Mouse (Mus musculus): ENCODE measurements at regions not wholly inside any gene's neighbourhood (a gene's known extent, or its start where the extent isn't known, plus 50 kb on each side); places are given as distances from the start of the nearest gene placed in this dataset.

DNA sequence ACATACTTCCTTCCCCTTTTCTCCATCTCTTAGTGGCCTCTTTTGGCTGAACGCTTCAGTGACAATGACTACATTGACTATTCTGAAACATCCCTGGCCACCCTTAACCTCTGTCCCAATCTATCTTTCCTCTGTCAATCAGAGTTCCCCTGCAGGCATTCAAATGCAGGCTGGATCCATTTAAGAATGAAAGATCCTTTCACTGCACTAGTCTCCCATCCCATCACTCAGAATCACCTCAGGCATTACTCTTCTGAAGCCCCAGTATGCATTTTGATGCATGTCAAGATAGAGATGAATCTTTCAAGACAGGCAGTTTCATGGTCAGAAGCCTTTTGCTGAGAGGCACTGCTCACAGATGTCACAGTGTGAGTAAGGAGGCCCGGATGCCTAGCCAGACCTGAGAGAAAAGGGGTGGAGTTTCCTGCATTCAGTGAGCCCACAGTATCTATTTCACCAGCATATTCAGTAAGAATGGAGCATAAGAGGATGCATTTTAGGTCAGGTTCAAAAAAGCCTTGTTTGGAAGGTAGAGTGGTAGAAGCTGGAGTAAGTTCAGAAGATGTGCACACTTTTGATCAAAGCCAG, 523.0 kb upstream of the Nrsn1 start:
- no peak for ATAC-seq (ENCODE audit: low FRiP score)
- 61% methylated on average over 2 of the region's 2 CpGs for WGBS
- no peak overlapping the region for H3K27ac ChIP-seq

DNA sequence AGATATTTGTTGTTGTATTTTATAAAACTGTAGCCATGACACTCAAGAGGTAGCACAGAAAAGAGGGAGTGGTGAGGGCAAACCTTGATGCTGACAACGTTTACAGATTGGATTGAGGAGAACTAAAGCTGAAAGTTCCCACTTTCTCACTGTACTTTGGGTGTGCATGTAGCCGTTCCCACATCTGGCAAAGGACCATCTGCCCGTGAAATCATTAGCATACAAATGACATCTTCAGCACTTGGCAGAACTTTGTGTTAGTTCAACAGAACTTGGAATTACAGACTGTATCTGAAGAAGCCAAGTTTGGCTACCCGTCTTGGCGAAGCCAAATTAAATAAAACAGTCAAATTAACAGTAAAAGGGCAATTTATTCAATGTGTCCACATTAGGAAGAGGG, 510.9 kb upstream of the Nrsn1 start:
- no peak for ATAC-seq (ENCODE audit: low FRiP score)
- H3K27ac ChIP-seq, result no peak overlapping the region
- H3K4me3 ChIP-seq (replicated peaks), result no peak overlapping the region
- H3K4me1 ChIP-seq, result no peaks in the 10 kb centered on the region
- H3K9me3 ChIP-seq, result no peaks in the 10 kb centered on the region
- H3K36me3 ChIP-seq (replicated peaks), result no peaks in the 10 kb centered on the region
- H3K27me3 ChIP-seq, result no peaks in the 10 kb centered on the region
- H3K9ac ChIP-seq, result no peak overlapping the region
- no peak overlapping the region for H3K4me2 ChIP-seq
- 83% methylated on average over 5 of the region's 5 CpGs for WGBS

More for the DNA sequence above, 523.0 kb upstream of the Nrsn1 start:
- Histone ChIP-seq H3K9me3 (no peaks in the 10 kb centered on the region), H3K9ac (no peak overlapping the region), H3K4me1 (no peaks in the 10 kb centered on the region), H3K36me3 (replicated peaks) (no peaks in the 10 kb centered on the region), H3K4me3 (replicated peaks) (no peak overlapping the region), H3K27me3 (no peaks in the 10 kb centered on the region), H3K4me2 (no peak overlapping the region)

GRCm38 (mm10) chr13:25777706-25778105, 507.4 kb upstream of the Nrsn1 start:
- Histone ChIP-seq H3K4me3 (replicated peaks) (no peak overlapping the region), H3K4me1 (no peaks in the 10 kb centered on the region), H3K36me3 (replicated peaks) (no peaks in the 10 kb centered on the region), H3K9ac (no peak overlapping the region), H3K4me2 (no peak overlapping the region), H3K27me3 (no peaks in the 10 kb centered on the region), H3K27ac (no peak overlapping the region), H3K9me3 (no peaks in the 10 kb centered on the region)
- no peak for ATAC-seq (ENCODE audit: low FRiP score)
- 86% methylated on average over 3 of the region's 3 CpGs for WGBS

- Histone ChIP-seq H3K27me3 (no peaks in the 10 kb centered on the region), H3K9ac (no peak overlapping the region), H3K4me2 (no peak overlapping the region), H3K27ac (no peak overlapping the region), H3K4me1 (no peaks in the 10 kb centered on the region), H3K36me3 (replicated peaks) (no peaks in the 10 kb centered on the region), H3K4me3 (replicated peaks) (no peak overlapping the region), H3K9me3 (no peaks in the 10 kb centered on the region)
- ATAC-seq (ENCODE audit: low FRiP score), result no peak
- WGBS, result 77% methylated on average over 2 of the region's 2 CpGs
Measured at GRCm38 (mm10) chr13:25774586-25775182, 504.4 kb upstream of the Nrsn1 start.

DNA sequence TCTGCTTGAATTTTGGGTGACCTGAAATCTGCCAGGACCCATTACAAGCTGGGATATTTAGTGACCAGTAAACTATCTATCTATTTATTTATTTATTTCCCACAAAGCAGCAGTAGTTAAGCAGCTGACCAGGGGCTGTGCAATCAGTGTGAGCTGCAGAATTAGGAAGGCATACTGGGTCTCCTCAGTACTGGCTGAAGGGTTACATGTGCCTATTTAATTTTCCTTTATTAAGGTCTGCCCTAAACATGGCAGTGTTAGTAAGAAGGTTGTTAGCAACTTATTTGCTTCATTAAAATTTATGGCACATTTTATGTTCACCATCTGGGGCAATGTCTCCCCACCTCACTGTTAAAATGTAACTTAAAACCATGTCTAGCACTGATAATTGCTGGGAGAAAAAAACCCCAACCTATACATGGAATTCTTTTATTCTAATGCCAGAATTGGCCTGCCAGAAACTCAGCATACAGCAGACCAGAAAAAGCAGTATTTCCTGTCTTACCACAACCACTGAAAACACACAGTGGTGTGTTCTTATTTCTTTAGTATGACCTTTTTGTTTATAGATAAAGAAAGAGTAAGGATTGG, 484.3 kb upstream of the Nrsn1 start:
- Histone ChIP-seq H3K27me3 (no peaks in the 10 kb centered on the region), H3K9me3 (no peaks in the 10 kb centered on the region), H3K9ac (no peak overlapping the region), H3K4me3 (replicated peaks) (no peak overlapping the region), H3K36me3 (replicated peaks) (no peaks in the 10 kb centered on the region), H3K4me2 (no peak overlapping the region), H3K27ac (0 out of 2 replicates have a peak overlapping the region, but pooled peaks have one; percentile 42), H3K4me1 (peaks cover 15% of the 10 kb centered on the region)
- ATAC-seq (ENCODE audit: low FRiP score), result peak; percentile 39; the same call in 1 of the 2 replicates

DNA sequence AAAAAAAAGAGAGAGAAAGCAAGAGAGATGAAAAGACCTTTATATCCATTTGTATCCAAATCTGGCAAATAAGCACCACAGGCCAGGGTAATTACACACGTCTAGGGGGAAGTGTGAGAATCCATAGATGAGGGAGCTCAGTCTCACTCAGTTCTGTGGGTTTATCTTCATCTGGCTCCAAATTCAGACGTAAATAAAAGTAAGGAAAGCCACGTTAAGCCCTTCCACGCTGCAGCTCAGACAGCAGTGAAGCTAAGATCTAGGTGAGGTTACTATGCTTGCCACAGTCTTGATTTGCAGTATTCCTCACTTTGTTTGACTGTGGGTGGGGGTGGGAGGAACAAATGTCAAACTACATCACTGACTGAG, 481.1 kb upstream of the Nrsn1 start:
- Histone ChIP-seq H3K27ac (peak overlapping the region; percentile 80), H3K4me2 (no peak overlapping the region)

DNA sequence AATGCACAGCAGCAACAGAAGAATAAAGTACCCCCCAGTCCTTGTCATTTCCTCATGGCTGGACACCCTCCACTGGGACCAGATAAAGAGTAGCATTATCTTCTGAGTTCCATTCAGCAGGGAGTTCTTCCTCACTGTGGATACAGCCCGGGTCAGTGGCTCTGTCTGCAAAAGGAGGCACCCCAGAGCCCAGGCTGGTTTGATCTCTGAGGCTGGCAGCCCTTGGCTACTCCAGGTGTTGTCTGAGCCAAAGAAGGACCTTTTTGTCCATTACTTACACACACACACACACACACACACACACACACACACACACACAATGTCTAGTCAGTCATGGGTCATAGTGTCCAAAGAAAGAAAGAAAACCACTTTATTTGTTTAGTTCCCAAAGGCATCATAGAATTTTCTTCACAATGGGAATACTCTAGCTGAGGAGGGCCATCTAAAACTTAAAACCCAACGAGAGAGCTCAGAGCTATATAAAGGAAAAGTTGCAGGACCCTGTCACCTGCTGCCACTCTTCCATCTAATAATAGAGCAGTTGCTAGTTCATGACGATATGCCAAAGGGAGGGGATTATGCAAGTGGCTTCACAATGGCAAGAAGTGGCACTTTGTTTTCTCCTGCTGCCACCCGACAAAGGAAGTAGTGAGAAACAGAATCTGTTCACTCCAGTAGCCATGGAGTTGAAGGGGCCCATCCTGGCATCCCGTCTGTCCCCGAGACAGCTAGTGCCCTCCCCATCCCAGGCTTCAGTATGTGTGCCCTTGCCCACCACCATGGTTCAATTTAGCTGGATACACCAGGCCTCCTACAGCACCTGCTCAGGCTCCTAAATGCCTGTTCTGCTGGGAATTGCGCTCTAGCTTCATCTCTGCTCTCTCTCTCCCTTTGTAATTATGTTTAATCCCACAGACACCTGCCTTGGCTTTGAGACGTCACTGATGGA, 480.4 kb upstream of the Nrsn1 start:
- WGBS, result 8% methylated on average over 8 of the region's 8 CpGs
- Histone ChIP-seq H3K36me3 (replicated peaks) (no peaks in the 10 kb centered on the region), H3K4me2 (no peak overlapping the region), H3K4me1 (peaks cover 15% of the 10 kb centered on the region), H3K4me3 (replicated peaks) (no peak overlapping the region), H3K27ac (peak overlapping the region; percentile 80), H3K27me3 (no peaks in the 10 kb centered on the region), H3K9ac (no peak overlapping the region), H3K9me3 (no peaks in the 10 kb centered on the region)
- ATAC-seq (ENCODE audit: low FRiP score), result peak; percentile 83

More for the DNA sequence above, 481.1 kb upstream of the Nrsn1 start:
- Histone ChIP-seq H3K4me3 (replicated peaks) (no peak overlapping the region), H3K9ac (no peak overlapping the region), H3K4me1 (peaks cover 15% of the 10 kb centered on the region), H3K27me3 (no peaks in the 10 kb centered on the region), H3K36me3 (replicated peaks) (no peaks in the 10 kb centered on the region), H3K9me3 (no peaks in the 10 kb centered on the region)
- peak; percentile 64 for ATAC-seq (ENCODE audit: low FRiP score)
- WGBS, result 16% methylated on average over 4 of the region's 4 CpGs

DNA sequence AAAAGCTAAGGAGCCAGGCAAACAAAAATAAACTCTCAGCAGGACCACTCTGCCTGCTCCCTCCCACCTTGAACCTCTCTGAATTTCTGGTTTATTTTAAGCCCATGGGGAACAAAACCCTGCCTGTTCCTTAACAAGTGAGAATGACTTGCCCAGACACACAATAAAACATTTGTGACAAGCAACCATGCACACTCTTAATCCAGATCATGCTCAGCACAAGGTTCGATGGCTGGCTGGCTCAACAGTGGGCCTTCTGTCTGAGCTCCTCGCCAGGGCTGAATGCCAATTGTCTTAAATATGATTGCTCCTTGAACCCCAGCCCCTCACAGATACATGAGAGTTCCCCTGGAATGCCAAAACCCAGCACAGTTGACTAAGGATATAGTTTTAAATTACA, 468.3 kb upstream of the Nrsn1 start:
- no peaks in the 10 kb centered on the region for H3K36me3 ChIP-seq (replicated peaks)
- H3K27me3 ChIP-seq, result no peaks in the 10 kb centered on the region
- H3K27ac ChIP-seq, result no peak overlapping the region
- 12% methylated on average over 2 of the region's 2 CpGs for WGBS
- no peaks in the 10 kb centered on the region for H3K9me3 ChIP-seq
- no peak overlapping the region for H3K9ac ChIP-seq
- H3K4me3 ChIP-seq (replicated peaks), result no peak overlapping the region
- H3K4me2 ChIP-seq, result no peak overlapping the region
- H3K4me1 ChIP-seq, result peaks cover 4% of the 10 kb centered on the region; the same call in 1 of the 2 replicates
- ATAC-seq (ENCODE audit: low FRiP score), result peak; percentile 49

DNA sequence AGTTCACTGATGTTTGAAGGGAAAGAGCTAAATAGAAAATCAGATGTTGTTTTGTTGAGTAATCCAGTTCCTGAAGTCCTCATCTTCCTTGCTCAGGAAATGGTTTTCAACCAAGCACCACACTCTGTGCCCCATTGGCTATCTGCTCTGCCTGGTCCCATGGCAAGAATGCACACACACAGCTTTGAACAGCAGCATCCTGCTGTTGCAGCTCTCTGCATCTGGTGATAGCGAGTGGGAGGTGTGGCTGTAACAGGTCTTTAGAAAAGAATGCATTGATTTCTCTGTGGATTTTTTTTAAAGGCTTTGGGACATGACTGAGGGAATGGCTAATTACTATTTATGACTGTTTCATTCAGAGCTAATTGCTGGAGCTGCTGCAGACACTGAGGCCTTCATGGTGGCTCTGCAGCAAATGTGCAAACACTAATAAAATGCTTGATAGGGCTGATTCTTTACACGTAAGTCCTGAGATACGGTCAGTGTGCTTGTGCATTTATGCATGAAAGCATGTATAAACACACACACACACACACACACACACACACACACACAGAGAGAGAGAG, 459.1 kb upstream of the Nrsn1 start:
- Histone ChIP-seq H3K27me3 (no peaks in the 10 kb centered on the region), H3K4me2 (no peak overlapping the region), H3K4me1 (peaks cover 17% of the 10 kb centered on the region), H3K4me3 (replicated peaks) (no peak overlapping the region), H3K9me3 (no peaks in the 10 kb centered on the region), H3K27ac (no peak overlapping the region), H3K9ac (no peak overlapping the region), H3K36me3 (replicated peaks) (no peaks in the 10 kb centered on the region)
- peak; percentile 36; the same call in 1 of the 2 replicates for ATAC-seq (ENCODE audit: low FRiP score)
- WGBS, result 19% methylated on average over 3 of the region's 3 CpGs

- Histone ChIP-seq H3K4me2 (no peak overlapping the region), H3K9me3 (no peaks in the 10 kb centered on the region), H3K9ac (no peak overlapping the region), H3K27me3 (no peaks in the 10 kb centered on the region), H3K36me3 (replicated peaks) (no peaks in the 10 kb centered on the region), H3K27ac (no peak overlapping the region), H3K4me1 (peaks cover 22% of the 10 kb centered on the region), H3K4me3 (replicated peaks) (no peak overlapping the region)
- WGBS, result 46% methylated on average over 1 of the region's 1 CpGs
- no peak for ATAC-seq (ENCODE audit: low FRiP score)
Measured at GRCm38 (mm10) chr13:25727504-25728095, 457.3 kb upstream of the Nrsn1 start.

GRCm38 (mm10) chr13:25722595-25723525, 452.6 kb upstream of the Nrsn1 start:
- Histone ChIP-seq H3K4me2 (no peak overlapping the region), H3K9me3 (no peaks in the 10 kb centered on the region)
- ATAC-seq (ENCODE audit: low FRiP score), result no peak

More at GRCm38 (mm10) chr13:25722595-25723525, 452.6 kb upstream of the Nrsn1 start:
- 47% methylated on average over 4 of the region's 4 CpGs for WGBS
- Histone ChIP-seq H3K4me1 (peaks cover 10% of the 10 kb centered on the region), H3K27ac (no peak overlapping the region), H3K4me3 (replicated peaks) (no peak overlapping the region), H3K36me3 (replicated peaks) (no peaks in the 10 kb centered on the region), H3K9ac (no peak overlapping the region), H3K27me3 (no peaks in the 10 kb centered on the region)

Data from forebrain, embryonic 12.5 days (tissue).